Mouse (Mus musculus) adrenal gland, adult 8-10 months (tissue): ENCODE data around the gene Prss21. TPM values are rescaled to one million over a fixed set of nuclear protein-coding genes. Genes with fewer than 3 reads are reported as not detected.
"Not testable (repeated sequence)": the region's sequence is repeated elsewhere in the genome, so short reads cannot be mapped to it uniquely, and the experiment has no call there.

Source experiments
- DNase-seq: peaks from one replicate; pipeline ENCODE4 v3.0.0; 2022
- microRNA-seq, 2 experiments: library from miRNA; unstranded; fragments of <30 nt; microRNA quantifications; one replicate each; pipeline ENCODE4 v1.2.0; 2022
- total RNA-seq, 4 experiments: library from RNA; stranded (reverse); gene quantifications; 2 replicates each; pipeline ENCODE4 v1.2.4; 2022

Prss21 gene
- total RNA-seq, 4 experiments from 2014 or later: not detected

DNA sequence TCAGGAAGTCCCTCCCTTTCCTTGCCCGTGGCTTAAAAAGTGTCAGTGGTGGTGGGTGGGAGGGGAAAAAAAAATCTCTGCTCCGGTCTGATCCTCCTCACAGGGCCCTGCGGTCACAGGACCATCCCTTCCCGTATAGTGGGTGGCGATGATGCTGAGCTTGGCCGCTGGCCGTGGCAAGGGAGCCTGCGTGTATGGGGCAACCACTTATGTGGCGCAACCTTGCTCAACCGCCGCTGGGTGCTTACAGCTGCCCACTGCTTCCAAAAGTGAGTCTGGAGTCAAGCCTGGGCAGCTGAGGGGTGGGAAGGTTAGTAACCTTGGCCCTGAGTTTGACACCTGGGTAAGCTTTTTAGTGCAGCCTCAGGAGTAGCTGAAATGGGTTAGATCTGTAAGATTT is 657 bp downstream of the Prss21 start:
- no peak for DNase-seq

DNA sequence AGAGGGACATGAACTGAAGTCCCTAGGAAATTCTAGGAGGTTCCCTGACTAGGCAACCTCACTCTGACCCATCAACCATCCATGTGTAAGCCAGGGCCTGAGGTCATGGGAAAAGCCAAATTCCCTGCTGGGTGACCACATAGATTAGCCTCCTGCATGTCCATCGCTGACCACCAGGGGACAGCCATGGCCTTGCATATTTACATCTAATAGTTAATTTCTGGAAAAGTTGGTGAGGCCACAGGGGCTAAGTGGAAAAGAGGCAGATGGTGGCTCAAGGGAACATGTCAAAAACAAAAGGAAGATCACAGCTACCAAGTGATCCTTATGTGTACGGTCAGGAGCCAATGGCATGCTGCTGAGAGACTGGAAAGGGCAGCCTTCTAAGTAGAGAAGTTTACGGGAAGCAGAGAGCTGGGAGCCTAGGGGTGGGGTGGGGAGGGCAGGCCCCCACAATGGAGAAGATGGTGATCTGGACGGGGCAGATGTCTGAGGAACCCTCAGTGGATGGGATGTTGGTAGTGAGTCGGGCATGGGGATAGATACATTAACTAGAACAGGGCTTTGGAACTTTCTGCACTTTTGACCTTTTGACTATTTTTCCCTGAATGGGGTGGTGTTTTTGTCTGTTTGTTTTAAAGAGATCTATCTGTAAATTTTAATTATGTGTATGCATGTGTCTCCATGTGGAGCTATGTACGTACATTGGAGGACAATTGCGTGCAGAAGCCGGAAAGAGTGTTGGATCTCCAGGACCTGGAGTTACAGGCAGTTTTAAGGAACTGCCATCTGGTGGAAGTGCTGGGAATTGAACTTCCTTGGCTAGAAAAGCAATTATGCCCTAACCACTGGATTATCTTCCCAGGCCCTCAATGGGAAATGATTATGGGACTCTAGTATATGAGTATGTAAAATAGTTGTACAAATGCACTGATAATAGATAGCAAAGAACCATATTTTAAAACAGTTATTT is 6.3 kb downstream of the Prss21 start:
- DNase-seq: no peak

DNA sequence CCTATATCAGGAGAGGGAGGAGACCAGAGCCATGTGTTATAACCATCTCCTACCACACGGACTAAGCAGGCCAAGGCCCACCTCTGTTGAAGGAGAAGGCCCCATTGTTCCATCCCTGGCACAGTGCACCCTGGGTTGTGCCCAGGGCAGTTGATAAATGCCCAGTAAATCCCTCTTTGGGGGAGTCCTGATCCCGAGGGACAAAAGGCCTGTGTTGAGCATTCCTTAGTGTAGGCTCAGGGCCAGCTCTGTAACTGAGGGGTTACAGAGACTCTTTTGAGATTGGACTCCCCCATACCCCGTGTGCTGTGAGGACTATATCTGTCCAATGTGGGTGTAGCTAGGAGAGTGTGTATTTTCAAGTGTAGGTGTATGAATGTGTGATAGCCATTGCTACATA is 8.9 kb downstream of the Prss21 start:
- DNase-seq: no peak

DNA sequence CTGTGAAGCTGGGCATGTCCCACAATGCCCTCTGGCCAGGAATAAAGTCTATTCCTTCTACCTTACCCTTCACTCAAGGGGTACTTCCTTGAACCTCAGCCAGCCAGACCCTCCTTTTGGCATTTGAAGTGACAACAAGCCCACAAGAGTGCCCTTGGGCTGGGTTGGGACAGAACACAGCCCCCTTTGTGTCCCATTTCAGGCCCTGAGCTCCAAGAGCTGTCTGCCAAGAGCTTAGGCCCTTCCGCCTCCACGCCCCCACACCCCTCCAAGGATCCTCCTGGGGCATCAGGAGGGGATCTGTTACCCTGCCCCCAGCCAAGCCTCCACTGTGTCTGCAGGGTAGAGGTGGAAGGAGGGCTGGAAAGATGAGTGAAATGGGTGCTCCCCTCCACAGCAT is 9.3 kb downstream of the Prss21 start:
- no peak for DNase-seq

DNA sequence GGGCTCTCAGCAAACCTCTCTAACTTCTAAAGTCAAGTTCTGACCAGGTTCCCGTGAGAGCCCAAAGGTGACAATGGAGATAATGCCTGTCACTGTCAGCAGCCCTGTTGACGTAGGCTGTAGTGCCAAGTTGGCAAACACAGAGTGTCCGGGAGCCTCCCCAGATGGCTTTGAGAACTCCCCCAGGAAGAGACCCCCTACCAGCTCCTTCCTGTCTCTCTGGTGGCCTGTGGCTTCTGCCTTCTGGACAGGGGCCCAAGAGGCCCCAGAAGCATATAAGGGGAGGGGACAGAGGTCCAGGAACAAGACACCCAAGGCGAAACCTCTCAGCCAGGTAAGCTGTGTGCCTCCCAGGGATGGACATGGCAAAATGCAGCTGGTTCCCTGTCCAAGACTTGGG is 12.7 kb downstream of the Prss21 start, which contains the start of the genes Dcpp1 and Dcpp2:
TSS of gene Dcpp1 (plus strand) at position 301 of the 400 bp plus-strand sequence.
TSS of gene Dcpp2 (plus strand) at position 305 of the 400 bp plus-strand sequence.
- not testable (repeated sequence) for DNase-seq

DNA sequence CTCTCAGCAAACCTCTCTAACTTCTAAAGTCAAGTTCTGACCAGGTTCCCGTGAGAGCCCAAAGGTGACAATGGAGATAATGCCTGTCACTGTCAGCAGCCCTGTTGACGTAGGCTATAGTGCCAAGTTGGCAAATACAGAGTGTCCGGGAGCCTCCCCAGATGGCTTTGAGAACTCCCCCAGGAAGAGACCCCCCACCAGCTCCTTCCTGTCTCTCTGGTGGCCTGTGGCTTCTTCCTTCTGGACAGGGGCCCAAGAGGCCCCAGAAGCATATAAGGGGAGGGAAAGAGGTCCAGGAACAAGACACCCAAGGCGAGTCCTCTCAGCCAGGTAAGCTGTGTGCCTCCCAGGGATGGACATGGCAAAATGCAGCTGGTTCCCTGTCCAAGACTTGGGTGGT is 49.3 kb downstream of the Prss21 start, which contains the start of gene Dcpp3:
TSS of gene Dcpp3 (plus strand) at position 301 of the 400 bp plus-strand sequence.
- not testable (repeated sequence) for DNase-seq

Small RNA genes within 50 kb of the gene (microRNA-seq; reads per million reads assigned to microRNA genes)
- 1.2 to 1.7 reads per million in 2 experiments for gene Mir5125

Other genes starting within 250 kb of the Prss21 start
- under 1 TPM in 3 of 4 experiments, not detected in 1; 0.06 to 0.13 (median 0.09) TPM for gene Mmp25, start 222.8 kb upstream of the Prss21 start, total RNA-seq
- not detected for gene Bicdl2, start 207.6 kb upstream of the Prss21 start, total RNA-seq
- gene Hcfc1r1, start 194.5 kb upstream of the Prss21 start, total RNA-seq: 100 to 1,000 TPM; 136 to 169 (median 147) TPM
- 10 to 100 TPM; 24.7 to 28.3 (median 26.7) TPM for gene Thoc6, start 194.2 kb upstream of the Prss21 start, total RNA-seq
- gene Tnfrsf12a, start 190.6 kb upstream of the Prss21 start, total RNA-seq: 100 to 1,000 TPM; 156 to 243 (median 195) TPM
- not detected for gene Cldn6, start 188.8 kb upstream of the Prss21 start, total RNA-seq
- gene Cldn9, start 184.0 kb upstream of the Prss21 start, total RNA-seq: under 1 TPM in 2 of 4 experiments, not detected in 2; 0.17 to 0.38 TPM
- 10 to 100 TPM in 3 of 4 experiments, 1 to 10 TPM in 1; 2.4 to 62.8 (median 19.6) TPM for gene 1520401A03Rik, start 145.3 kb upstream of the Prss21 start, total RNA-seq
- gene Pkmyt1, start 141.7 kb upstream of the Prss21 start, total RNA-seq: 1 to 10 TPM; 1.7 to 6.2 (median 3.6) TPM
- gene Paqr4, start 127.2 kb upstream of the Prss21 start, total RNA-seq: 10 to 100 TPM in 3 of 4 experiments, 1 to 10 TPM in 1; 7.7 to 17.9 (median 12.0) TPM
- gene Kremen2, start 122.2 kb upstream of the Prss21 start, total RNA-seq: under 1 TPM in 3 of 4 experiments, not detected in 1; 0.17 to 0.30 (median 0.26) TPM
- gene Flywch1, start 96.5 kb upstream of the Prss21 start, total RNA-seq: 100 to 1,000 TPM in 2 of 4 experiments, 10 to 100 TPM in 2; 82.9 to 115 (median 102) TPM
- 10 to 100 TPM in 3 of 4 experiments, 1 to 10 TPM in 1; 5.8 to 15.4 (median 13.1) TPM for gene Flywch2, start 82.0 kb upstream of the Prss21 start, total RNA-seq
- 1,000 to 10,000 TPM in 1 of 4 experiments, 100 to 1,000 TPM in 3; 612 to 1,355 (median 855) TPM for gene Srrm2, start 77.5 kb upstream of the Prss21 start, total RNA-seq
- gene Elob, start 38.9 kb upstream of the Prss21 start, total RNA-seq: 100 to 1,000 TPM; 365 to 430 (median 403) TPM
- not detected for gene Prss33, start 32.0 kb upstream of the Prss21 start, total RNA-seq
- not detected for gene Prss32, start 24.2 kb upstream of the Prss21 start, total RNA-seq
- 1 to 10 TPM in 3 of 4 experiments, under 1 TPM in 1; 0.56 to 1.8 (median 1.4) TPM for gene Prss41, start 23.9 kb upstream of the Prss21 start, total RNA-seq
- not detected for gene Dcpp1, start 12.8 kb downstream of the Prss21 start, total RNA-seq
- gene Dcpp2, start 12.8 kb downstream of the Prss21 start, total RNA-seq: not detected
- gene Dcpp3, start 49.4 kb downstream of the Prss21 start, total RNA-seq: not detected
- gene Sbp, start 73.6 kb downstream of the Prss21 start, total RNA-seq: not detected
- gene Sbpl, start 87.2 kb downstream of the Prss21 start, total RNA-seq: not detected
- under 1 TPM in 3 of 4 experiments, not detected in 1; 0.19 to 0.41 (median 0.31) TPM for gene Prss30, start 112.5 kb downstream of the Prss21 start, total RNA-seq
- not detected for gene Prss22, start 130.0 kb downstream of the Prss21 start, total RNA-seq
- gene Prss27, start 170.1 kb downstream of the Prss21 start, total RNA-seq: under 1 TPM in 1 of 4 experiments, not detected in 3; 0.70 TPM
- 10 to 100 TPM; 13.7 to 17.7 (median 15.1) TPM for gene Kctd5, start 205.4 kb downstream of the Prss21 start, total RNA-seq